9 mouse cellular contexts compared by ENCODE assay signal in the genomic region with DNA sequence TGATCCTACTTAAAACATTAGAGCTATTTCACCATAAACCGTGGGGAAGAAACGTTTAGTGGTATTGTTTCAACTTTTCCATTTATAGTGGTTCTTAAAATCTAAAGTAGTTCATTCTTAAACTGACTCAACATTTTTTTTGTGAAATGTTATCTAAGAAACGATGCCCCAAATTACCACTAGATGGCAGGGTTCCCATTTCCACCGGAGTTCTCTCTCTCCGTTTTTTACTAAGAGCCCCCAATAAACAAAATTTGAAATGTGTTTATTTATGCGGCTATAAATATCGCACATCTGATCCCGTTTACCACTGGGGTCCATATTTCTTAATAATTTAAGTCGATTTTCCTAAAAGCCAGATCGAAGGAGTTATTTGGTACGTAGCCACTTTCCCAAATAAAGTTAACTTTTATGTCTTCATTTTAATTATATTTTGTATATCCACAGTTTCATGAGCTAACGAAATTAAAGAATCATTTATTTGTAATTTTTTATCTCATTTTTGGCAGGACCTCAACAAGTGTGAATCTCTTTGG.
DNase-seq lines count a peak whose midpoint lies in the region; ATAC-seq and TF ChIP-seq lines count a peak whose summit lies in the region.
"Had no signal": no experiment of that assay in that cellular context is flagged by ENCODE, and none has a peak within 500 bp of the region (broad histone marks: within the 10 kb centered on the region; RNA-seq: fewer than 3 reads in every experiment).

No protein-coding gene starts in this region.

- H3K4me1 ChIP-seq in intestine, embryonic 14.5 days (replicated peaks; ENCODE audit: control insufficient read depth, insufficient read depth, low read length) = 0 out of 2 replicates have a peak, but pooled peaks cover 9% of the 10 kb centered on the region
- H3K4me1 ChIP-seq in intestine, embryonic 16.5 days (ENCODE audit: control insufficient read depth, insufficient read depth, low read length) = peaks cover 6% of the 10 kb centered on the region; the same call in 1 of the 2 replicates
- no peaks in the 10 kb centered on the region for H3K4me1 ChIP-seq in CH12.LX (ENCODE audit: control insufficient read depth in 1 of 2, insufficient read depth in 2 of 2)
- H3K4me1 ChIP-seq: liver, embryonic 15.5 days had no signal

- WGBS in intestine, embryonic 14.5 days = 12% methylated on average over 12 of the region's 12 CpGs
- WGBS in intestine, embryonic 16.5 days = 10% methylated on average over 12 of the region's 12 CpGs

- no peaks in the 10 kb centered on the region for H3K27me3 ChIP-seq in intestine, embryonic 14.5 days (replicated peaks; ENCODE audit: control insufficient read depth, insufficient read depth, low read length)
- H3K27me3 ChIP-seq in intestine, embryonic 16.5 days (replicated peaks; ENCODE audit: control insufficient read depth, insufficient read depth, low read length) = no peaks in the 10 kb centered on the region
- no peaks in the 10 kb centered on the region for H3K27me3 ChIP-seq in CH12.LX (replicated peaks)
- H3K27me3 ChIP-seq: liver, embryonic 15.5 days had no signal

- TF ChIP-seq EP300 in CH12.LX (IDR thresholded peaks at IDR 0.05; ENCODE audit: low read length) = no peak

- dilution Hi-C loops in CH12.LX (cut with MboI; ENCODE audit: extremely low pct_ligation_motif_present, extremely low pct_unique_long_range_greater_than_20kb, low sequenced_read_pairs) = no loop called here

- DNase-seq in intestine, embryonic 14.5 days (ENCODE audit: low spot score) = no peak
- DNase-seq in CH12.LX (ENCODE audit: extremely low read depth) (peak; percentile 24), NIH3T3 (ENCODE audit: low read depth) (peak; percentile 66)
- peak; percentile 1 for DNase-seq in induced T-regulatory cell, adult 2 months (ENCODE audit: low read depth)
- DNase-seq in retina, postnatal 1 day = peak; percentile 45
- DNase-seq in adrenal gland, adult 2 months = no peak
- DNase-seq in urinary bladder, postnatal 4 days (ENCODE audit: low spot score in 2 of 2) = no peak

- no peaks in the 10 kb centered on the region for H3K79me2 ChIP-seq in CH12.LX (replicated peaks; ENCODE audit: control insufficient read depth, extremely low read depth, insufficient read depth, poor library complexity, severe bottlenecking)

- H3K4me2 ChIP-seq in intestine, embryonic 14.5 days (ENCODE audit: low read length) = peak overlapping the region; percentile 36
- no peak overlapping the region for H3K4me2 ChIP-seq in intestine, embryonic 16.5 days (ENCODE audit: low read depth, low read length)
- H3K4me2 ChIP-seq in CH12.LX (ENCODE audit: insufficient read depth, low read depth, poor library complexity, severe bottlenecking) = no peak overlapping the region
- H3K4me2 ChIP-seq: liver, embryonic 15.5 days had no signal

- no peak overlapping the region for H3K4me3 ChIP-seq in intestine, embryonic 14.5 days (ENCODE audit: low read depth, low read length)
- no peak overlapping the region for H3K4me3 ChIP-seq in intestine, embryonic 16.5 days (ENCODE audit: low read length)
- H3K4me3 ChIP-seq in CH12.LX (replicated peaks in 1 of 3; ENCODE audit: low read depth in 2 of 3, low read length in 2 of 3, poor library complexity in 1 of 3) = no peak overlapping the region
- H3K4me3 ChIP-seq: liver, embryonic 15.5 days had no signal

- no peaks in the 10 kb centered on the region for H3K9me3 ChIP-seq in intestine, embryonic 14.5 days (ENCODE audit: control insufficient read depth, low read length)
- no peaks in the 10 kb centered on the region for H3K9me3 ChIP-seq in intestine, embryonic 16.5 days (ENCODE audit: control insufficient read depth, low read length)
- H3K9me3 ChIP-seq in CH12.LX (replicated peaks; ENCODE audit: low read length) = no peaks in the 10 kb centered on the region
- H3K9me3 ChIP-seq: liver, embryonic 15.5 days had no signal

- in situ Hi-C loops in CH12.LX (cut with MboI; ENCODE audit: low pct_ligation_motif_present, low pct_unique_long_range_greater_than_20kb, low sequenced_read_pairs) = no loop called here

- TF ChIP-seq RAD21 in CH12.LX (IDR thresholded peaks at IDR 0.05; ENCODE audit: low read depth, low read length) = peak; percentile 52

- TF ChIP-seq CTCF in CH12.LX (conservative IDR thresholded peaks at IDR 0.05 in 1 of 2, IDR thresholded peaks at IDR 0.05 in 1 of 2; ENCODE audit: low read depth in 2 of 2, low read length in 2 of 2) = peak; percentile 51 to 58; a peak in 3 of 4 replicates

- ATAC-seq in intestine, embryonic 14.5 days (replicated peaks; ENCODE audit: low FRiP score, low TSS enrichment, low read depth) = no peak
- no peak for ATAC-seq in intestine, embryonic 16.5 days

- no peak overlapping the region for H3K9ac ChIP-seq in intestine, embryonic 14.5 days (ENCODE audit: low read length)
- H3K9ac ChIP-seq in intestine, embryonic 16.5 days (ENCODE audit: low read depth, low read length) = no peak overlapping the region
- H3K9ac ChIP-seq in CH12.LX (ENCODE audit: insufficient read depth, low read depth) = no peak overlapping the region
- H3K9ac ChIP-seq: liver, embryonic 15.5 days had no signal

- H3K36me3 ChIP-seq in intestine, embryonic 14.5 days (ENCODE audit: control insufficient read depth, insufficient read depth, low read length) = no peaks in the 10 kb centered on the region
- no peaks in the 10 kb centered on the region for H3K36me3 ChIP-seq in intestine, embryonic 16.5 days (ENCODE audit: control insufficient read depth, insufficient read depth, low read length)
- no peaks in the 10 kb centered on the region for H3K36me3 ChIP-seq in CH12.LX (replicated peaks in 1 of 2; ENCODE audit: control insufficient read depth in 1 of 2, insufficient read depth in 1 of 2, low read length in 1 of 2)
- H3K36me3 ChIP-seq: liver, embryonic 15.5 days had no signal

- H3K27ac ChIP-seq in intestine, embryonic 14.5 days (ENCODE audit: low read depth) = no peak overlapping the region
- H3K27ac ChIP-seq in intestine, embryonic 16.5 days (ENCODE audit: low read length) = no peak overlapping the region
- H3K27ac ChIP-seq in CH12.LX (ENCODE audit: insufficient read depth, low read depth) = no peak overlapping the region
- H3K27ac ChIP-seq: liver, embryonic 15.5 days had no signal

- no peak for TF ChIP-seq POLR2A in CH12.LX (IDR thresholded peaks at IDR 0.05; ENCODE audit: low read depth, low read length)

TF ChIP-seq in CH12.LX, 34 proteins besides CTCF, POLR2A, EP300 and RAD21:
- TF ChIP-seq ZNF384 (IDR thresholded peaks at IDR 0.05; ENCODE audit: low read depth, low read length) (0 out of 2 replicates have a peak, but pooled peaks have one; percentile 35), ELF1 (IDR thresholded peaks at IDR 0.05; ENCODE audit: low read depth, low read length) (no peak), CHD1 (IDR thresholded peaks at IDR 0.05; ENCODE audit: low read depth, low read length) (no peak), GABPA (IDR thresholded peaks at IDR 0.05; ENCODE audit: insufficient replicate concordance, low read depth, low read length) (no peak), SMC3 (IDR thresholded peaks at IDR 0.05; ENCODE audit: low read depth, low read length) (peak; percentile 34), JUN (IDR thresholded peaks at IDR 0.05; ENCODE audit: insufficient read depth, low read depth, low read length) (no peak)

Comparison
In these comparisons a context has a peak if more than half of its experiments do, and no peak if none do; other contexts are left out.
1. DNase-seq: peak in CH12.LX (single experiment), NIH3T3 (single experiment), induced T-regulatory cell, adult 2 months (single experiment) and retina, postnatal 1 day (single experiment); none in intestine, embryonic 14.5 days (single experiment), adrenal gland, adult 2 months (single experiment) and urinary bladder, postnatal 4 days (0 of 2).